Mouse (Mus musculus) heart, postnatal 0 days (tissue): ENCODE results near the gene Plekhm2.

Experiments
- CTCF ChIP-seq: IDR thresholded peaks from 2 replicates; pipeline ENCODE4 v1.5.1; 2016; ENCODE audit warnings: antibody characterized with exemption, control low read depth, low read depth
- EP300 ChIP-seq: IDR thresholded peaks from 2 replicates; pipeline ENCODE4 v1.6.1; 2016; ENCODE audit warnings: antibody characterized with exemption, low read depth

GRCm38 (mm10) chr4:141651286-141651685 lies 13.4 kb downstream of the Plekhm2 start:
- TF ChIP-seq EP300 (no peak), CTCF (no peak)
